Mouse (Mus musculus): ENCODE data around the gene Fgfr4.
"Not testable (repeated sequence)": the region's sequence is repeated elsewhere in the genome, so short reads cannot be mapped to it uniquely, and the experiment has no call there.

Gene Fgfr4

GRCm38 (mm10) chr13:55172336-55172770, 19.9 kb downstream of the Fgfr4 start:
- no peak for DNase-seq (ENCODE audit: low spot score)

DNA sequence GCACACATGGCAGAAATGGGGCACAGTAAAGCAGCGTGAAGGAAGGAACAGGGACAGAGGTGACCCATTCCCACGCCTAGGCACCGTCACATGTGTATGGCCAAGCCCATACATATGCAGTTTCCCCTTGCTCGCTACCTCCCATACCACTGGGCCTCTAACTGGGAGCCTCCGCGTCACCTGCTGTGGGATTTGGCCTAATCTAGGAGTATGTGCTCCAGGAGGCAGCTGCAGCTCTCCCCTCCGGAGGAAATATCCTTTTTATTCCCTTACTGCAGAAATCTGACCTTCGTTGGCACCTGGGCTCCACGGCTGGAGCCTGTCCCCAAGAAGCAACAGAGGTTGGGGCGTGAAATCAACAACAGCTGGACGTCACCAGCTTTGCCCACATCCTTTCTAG, 21.9 kb downstream of the Fgfr4 start:
- DNase-seq (ENCODE audit: low spot score) = no peak

GRCm38 (mm10) chr13:55176265-55176664, 23.8 kb downstream of the Fgfr4 start:
- DNase-seq (ENCODE audit: low spot score) = no peak

GRCm38 (mm10) chr13:55177903-55178496, 25.6 kb downstream of the Fgfr4 start:
- no peak for DNase-seq (ENCODE audit: low spot score)

- no peak for DNase-seq (ENCODE audit: low spot score)
Observed at GRCm38 (mm10) chr13:55178556-55178955, 26.1 kb downstream of the Fgfr4 start.

DNA sequence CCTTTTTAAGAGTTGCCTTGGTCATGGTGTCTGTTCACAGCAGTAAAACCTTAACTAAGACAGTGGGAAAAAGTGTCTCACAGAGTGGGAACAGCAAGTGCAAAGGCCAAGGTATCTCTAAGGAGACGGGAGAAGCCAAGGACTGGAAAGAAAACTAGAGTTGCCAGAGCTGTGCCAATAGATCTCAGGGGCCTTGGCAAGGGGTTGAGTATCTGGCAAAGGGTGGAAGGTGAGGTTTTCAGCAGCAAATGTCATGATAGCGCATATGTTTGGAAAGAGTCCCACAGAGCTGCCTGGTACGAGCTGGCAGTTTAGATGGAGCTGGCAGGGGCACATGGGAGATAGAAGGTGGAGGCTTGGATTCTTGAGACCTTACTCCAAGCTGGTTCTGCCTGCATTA, 27.2 kb downstream of the Fgfr4 start:
- no peak for DNase-seq (ENCODE audit: low spot score)

DNA sequence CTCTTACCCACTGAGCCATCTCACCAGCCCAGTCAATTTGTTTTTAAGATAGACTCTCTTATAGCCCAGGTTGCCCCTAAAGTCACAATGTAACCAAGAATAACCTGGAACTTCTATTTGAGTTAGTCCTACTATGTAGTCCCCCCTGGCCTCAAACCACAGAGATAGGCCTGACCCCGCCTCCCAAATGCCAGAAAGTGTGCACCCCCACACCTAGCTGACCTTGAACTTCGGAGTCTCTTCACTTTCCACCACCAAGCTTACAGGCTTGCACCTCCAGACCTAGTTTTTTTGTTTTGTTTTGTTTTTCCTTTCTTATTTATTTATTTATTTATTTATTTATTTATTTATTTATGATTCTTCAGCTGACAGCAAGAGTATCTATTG, 29.3 kb downstream of the Fgfr4 start:
- no peak for DNase-seq (ENCODE audit: low spot score)

- peak; percentile 76 for DNase-seq (ENCODE audit: low spot score)
Observed at GRCm38 (mm10) chr13:55182173-55182894, 29.9 kb downstream of the Fgfr4 start.

DNA sequence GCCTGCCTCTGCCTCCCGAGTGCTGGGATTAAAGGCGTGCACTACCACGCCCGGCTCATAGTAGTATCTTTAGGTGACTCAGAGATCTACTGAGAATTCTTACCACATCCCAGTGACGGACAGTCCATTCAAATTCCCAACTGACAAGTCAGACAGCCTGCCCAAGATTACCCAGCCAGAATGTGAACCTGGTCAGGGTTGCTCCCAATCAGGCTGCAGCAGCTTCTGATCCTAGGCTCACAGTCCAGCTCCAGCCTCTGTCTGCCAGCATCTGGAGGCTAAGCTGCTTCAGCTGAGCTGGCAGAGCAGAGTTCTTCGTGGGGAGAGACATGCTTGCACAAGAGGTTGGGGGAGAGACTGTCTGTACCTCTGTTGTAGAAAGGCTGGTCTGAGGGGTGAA, 30.9 kb downstream of the Fgfr4 start:
- DNase-seq (ENCODE audit: low spot score) = no peak

- DNase-seq (ENCODE audit: low spot score) = peak; percentile 58
Observed at GRCm38 (mm10) chr13:55187062-55187461, 34.6 kb downstream of the Fgfr4 start.

- no peak for DNase-seq (ENCODE audit: low spot score)
Observed at GRCm38 (mm10) chr13:55189531-55190107, 37.2 kb downstream of the Fgfr4 start.

- DNase-seq (ENCODE audit: low spot score) = peak; percentile 97
Observed at GRCm38 (mm10) chr13:55190121-55190868, 37.9 kb downstream of the Fgfr4 start.

GRCm38 (mm10) chr13:55191535-55191934, 39.1 kb downstream of the Fgfr4 start:
- DNase-seq (ENCODE audit: low spot score) = no peak

DNA sequence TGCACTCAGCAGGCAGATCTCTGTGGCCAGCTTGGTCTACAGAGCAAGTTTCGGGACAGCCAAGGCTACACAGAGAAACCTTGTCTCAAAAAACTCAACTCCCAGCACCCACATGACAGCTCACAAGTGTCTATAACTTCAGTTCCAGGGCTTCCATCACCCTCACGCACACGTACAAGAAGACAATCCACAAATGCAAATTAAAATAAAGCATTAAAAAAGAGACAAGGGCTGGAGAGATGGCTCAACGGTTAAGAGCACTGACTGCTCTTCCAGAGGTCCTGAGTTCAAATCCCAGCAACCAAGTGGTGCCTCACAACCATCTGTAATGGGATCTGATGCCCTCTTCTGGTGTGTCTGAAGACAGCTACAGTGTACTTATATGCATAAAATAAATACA, 50.3 kb downstream of the Fgfr4 start:
- not testable (repeated sequence) for DNase-seq (ENCODE audit: low spot score)

- no peak for DNase-seq (ENCODE audit: low spot score)
Observed at GRCm38 (mm10) chr13:55203740-55204139, 51.3 kb downstream of the Fgfr4 start.

- no peak for DNase-seq (ENCODE audit: low spot score)
Observed at GRCm38 (mm10) chr13:55204667-55205389, 52.4 kb downstream of the Fgfr4 start.

- DNase-seq (ENCODE audit: low spot score) = no peak
Observed at GRCm38 (mm10) chr13:55205448-55206205, 53.2 kb downstream of the Fgfr4 start.

DNA sequence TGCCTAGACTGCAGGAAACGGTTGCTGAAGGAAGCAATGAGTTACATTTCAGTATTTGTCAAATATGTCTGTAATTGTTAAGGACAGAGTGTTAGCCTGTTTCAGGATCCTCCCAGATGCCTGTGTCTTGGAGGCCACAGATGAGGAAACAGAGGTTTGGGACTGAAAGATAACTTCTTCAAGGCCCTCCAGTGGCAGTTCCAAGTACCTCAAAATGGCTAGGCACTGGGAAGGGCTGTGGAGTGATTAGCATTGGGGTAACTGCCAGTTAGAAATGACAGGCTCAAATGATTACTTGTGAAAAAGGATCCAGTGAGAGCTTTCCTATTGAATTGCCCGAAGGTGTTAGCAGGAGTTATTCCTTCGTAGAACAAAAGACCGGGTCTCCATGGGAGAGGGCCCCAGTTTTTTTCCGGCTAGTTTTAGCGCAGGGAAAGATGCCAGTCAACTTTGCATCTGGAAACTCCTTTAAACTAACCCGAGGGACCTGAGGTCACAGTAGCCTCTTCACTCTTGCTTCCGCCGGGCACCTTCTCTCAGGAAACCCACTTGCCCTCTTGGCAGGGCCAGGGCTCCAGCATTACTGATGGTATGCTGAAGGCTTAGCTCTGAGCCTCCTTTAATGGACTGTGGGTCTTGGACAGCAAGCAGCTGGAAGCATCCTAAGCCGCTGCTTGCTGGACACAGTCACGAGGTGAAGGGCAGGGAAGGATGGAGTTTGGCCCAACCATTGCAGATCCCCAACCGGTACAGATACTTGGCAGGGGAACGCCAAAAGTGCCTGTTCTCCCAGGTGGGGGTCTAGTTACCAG, 56.6 kb downstream of the Fgfr4 start:
- no peak for DNase-seq (ENCODE audit: low spot score)

DNA sequence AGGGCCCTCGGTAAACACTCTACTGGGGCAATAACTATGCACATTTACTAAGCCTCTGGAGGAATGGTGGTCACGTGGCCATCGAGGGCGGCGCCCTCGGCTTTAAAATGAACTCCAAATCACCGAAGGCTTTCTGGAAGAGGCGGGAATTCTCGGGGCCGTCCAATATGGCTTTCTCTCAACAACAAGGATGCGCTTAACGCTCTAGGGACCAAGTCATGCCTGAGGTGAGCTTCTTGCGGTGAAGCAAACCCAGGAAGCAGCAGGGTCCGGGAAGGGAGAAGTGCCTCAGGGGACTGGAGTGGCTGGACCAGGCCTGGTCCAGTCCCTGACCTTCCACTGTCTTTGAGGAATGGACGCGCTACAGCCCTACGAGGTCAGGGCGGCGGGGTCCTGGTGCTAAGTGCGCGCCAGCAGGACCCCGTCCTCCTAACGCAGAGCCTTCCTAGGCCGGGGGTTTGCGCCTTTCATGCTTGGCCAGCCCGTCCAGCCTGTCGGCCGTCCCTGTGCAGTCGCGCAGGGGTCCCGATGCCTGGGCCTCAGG, 57.3 kb downstream of the Fgfr4 start, which contains the start of gene Nsd1:
Gene Nsd1 (plus strand): TSS at position 134 of the 544 bp plus-strand sequence.
- no peak for DNase-seq (ENCODE audit: low spot score)
